Mouse (Mus musculus) embryonic facial prominence, embryonic 11.5 days (tissue): ENCODE results near the gene Gjd3. TPM values are rescaled to one million over a fixed set of nuclear protein-coding genes. Genes with fewer than 3 reads are reported as not detected.
A peak's percentile ranks its signal among the peaks of the same experiment; 100 is the strongest.
"Not testable (repeated sequence)": the region's sequence is repeated elsewhere in the genome, so short reads cannot be mapped to it uniquely, and the experiment has no call there.

ENCODE experiments used
- ATAC-seq: fragments of 200-750 bp; cut with Nextera tagmentation; replicated peaks from 2 replicates; pipeline ENCODE4 v1.8.0; 2017; ENCODE audit warnings: low read depth; ENCODE audit not compliant: insufficient number of reproducible peaks, low FRiP score, low TSS enrichment
- DNase-seq: peaks from one replicate; pipeline ENCODE4 v3.0.0-alpha.2; 2015; ENCODE audit warnings: low spot score
- H3K27ac ChIP-seq: fragments of 300-500 bp; sonication (generic); replicated peaks from 2 replicates; pipeline ENCODE4 v1.5.1; 2014; ENCODE audit warnings: mild to moderate bottlenecking, low read depth, low read length, control low read depth
- H3K27me3 ChIP-seq: fragments of 300-500 bp; sonication (generic); 2 replicates; pipeline ENCODE4 v1.6.1; 2014; ENCODE audit warnings: mild to moderate bottlenecking, low read length, moderate library complexity, mixed read lengths; ENCODE audit not compliant: control insufficient read depth, insufficient read depth
- H3K36me3 ChIP-seq: fragments of 300-500 bp; sonication (generic); replicated peaks from 2 replicates; pipeline ENCODE4 v1.6.1; 2014; ENCODE audit warnings: low read depth, mild to moderate bottlenecking, low read length, moderate library complexity, mixed read lengths; ENCODE audit not compliant: control insufficient read depth, insufficient read depth
- H3K4me1 ChIP-seq: fragments of 300-500 bp; sonication (generic); 2 replicates; pipeline ENCODE4 v1.6.1; 2014; ENCODE audit warnings: low read length, mixed read lengths; ENCODE audit not compliant: control insufficient read depth, insufficient read depth
- H3K4me2 ChIP-seq: fragments of 300-500 bp; sonication (generic); 2 replicates; pipeline ENCODE4 v1.6.1; 2014; ENCODE audit warnings: low read depth, mild to moderate bottlenecking, control low read depth, low read length, moderate library complexity
- H3K4me3 ChIP-seq: fragments of 300-500 bp; sonication (generic); 2 replicates; pipeline ENCODE4 v1.5.1; 2014; ENCODE audit warnings: low read depth, low read length, control low read depth
- H3K9ac ChIP-seq: fragments of 300-500 bp; sonication (generic); replicated peaks from 2 replicates; pipeline ENCODE4 v1.6.1; 2014; ENCODE audit warnings: mild to moderate bottlenecking, control low read depth, low read length
- H3K9me3 ChIP-seq: fragments of 300-500 bp; sonication (generic); replicated peaks from 2 replicates; pipeline ENCODE4 v1.6.1; 2016; ENCODE audit warnings: mild to moderate bottlenecking, low read length, inconsistent platforms, mixed read lengths; ENCODE audit not compliant: control insufficient read depth
- WGBS: fragments of 180-500 bp; shearing (Covaris S2); extraction: QIAGEN DNeasy Blood & Tissue Kit; methylation state at CpG from one replicate; pipeline ENCODE4 v1.1.7; 2014; 5-methylcytosine and 5-hydroxymethylcytosine counted together
- polyA plus RNA-seq: library from polyadenylated mRNA; unstranded; fragments of >200 nt; fragmentation: Nextera tagmentation; extraction: Ambion mirVana; gene quantifications from 2 replicates; pipeline ENCODE4 v1.2.1, GENCODE M21; 2014

Gjd3 gene
- polyA plus RNA-seq, 1 experiment from 2014 or later: 0.25 TPM

- no peaks in the 10 kb centered on the region for H3K9me3 ChIP-seq
- no peak overlapping the region for H3K27ac ChIP-seq
- no peak for DNase-seq
- H3K27me3 ChIP-seq: no peaks in the 10 kb centered on the region
- peaks cover 49% of the 10 kb centered on the region for H3K36me3 ChIP-seq
- no peak for ATAC-seq
- H3K9ac ChIP-seq: no peak overlapping the region
- H3K4me1 ChIP-seq: no peaks in the 10 kb centered on the region
- no peak overlapping the region for H3K4me2 ChIP-seq
- no peak overlapping the region for H3K4me3 ChIP-seq
- WGBS: 95% methylated on average over 7 of the region's 7 CpGs
Measured at GRCm38 (mm10) chr11:98995987-98996386, 13.2 kb upstream of the Gjd3 start.

- H3K4me3 ChIP-seq: no peak overlapping the region
- peaks cover 22% of the 10 kb centered on the region for H3K36me3 ChIP-seq
- no peaks in the 10 kb centered on the region for H3K9me3 ChIP-seq
- no peaks in the 10 kb centered on the region for H3K4me1 ChIP-seq
- no peak for DNase-seq
- no peak overlapping the region for H3K4me2 ChIP-seq
- no peaks in the 10 kb centered on the region for H3K27me3 ChIP-seq
- no peak for ATAC-seq
- WGBS: 84% methylated on average over 6 of the region's 6 CpGs
- no peak overlapping the region for H3K27ac ChIP-seq
- no peak overlapping the region for H3K9ac ChIP-seq
Measured at GRCm38 (mm10) chr11:98990866-98991265, 8.1 kb upstream of the Gjd3 start.

GRCm38 (mm10) chr11:98988260-98988659 lies 5.4 kb upstream of the Gjd3 start:
- not testable (repeated sequence) for H3K4me1 ChIP-seq, H3K9me3 ChIP-seq
- WGBS: 96% methylated on average over 4 of the region's 6 CpGs

GRCm38 (mm10) chr11:98985542-98985941 lies 2.7 kb upstream of the Gjd3 start:
- Histone ChIP-seq H3K4me1 (peaks cover 7% of the 10 kb centered on the region), H3K36me3 (no peaks in the 10 kb centered on the region), H3K9ac (no peak overlapping the region), H3K4me3 (no peak overlapping the region), H3K9me3 (no peaks in the 10 kb centered on the region), H3K4me2 (no peak overlapping the region), H3K27me3 (peaks cover 12% of the 10 kb centered on the region; the same call in 1 of the 2 replicates), H3K27ac (no peak overlapping the region)
- ATAC-seq (no peak), DNase-seq (no peak)
- WGBS: 90% methylated on average over 7 of the region's 7 CpGs

More at GRCm38 (mm10) chr11:98988260-98988659, 5.4 kb upstream of the Gjd3 start:
- not testable (repeated sequence) for H3K27me3 ChIP-seq, H3K36me3 ChIP-seq, H3K9ac ChIP-seq, H3K4me3 ChIP-seq, ATAC-seq, H3K27ac ChIP-seq, DNase-seq, H3K4me2 ChIP-seq

- no peak overlapping the region for H3K27ac ChIP-seq
- no peaks in the 10 kb centered on the region for H3K9me3 ChIP-seq
- peaks cover 12% of the 10 kb centered on the region; the same call in 1 of the 2 replicates for H3K27me3 ChIP-seq
- H3K4me3 ChIP-seq: no peak overlapping the region
- H3K9ac ChIP-seq: no peak overlapping the region
- no peak overlapping the region for H3K4me2 ChIP-seq
- H3K36me3 ChIP-seq: no peaks in the 10 kb centered on the region
- H3K4me1 ChIP-seq: peaks cover 7% of the 10 kb centered on the region
- no peak for DNase-seq
- 44% methylated on average over 8 of the region's 8 CpGs for WGBS
- ATAC-seq: no peak
Measured at GRCm38 (mm10) chr11:98983551-98983950, 735 bp upstream of the Gjd3 start.

GRCm38 (mm10) chr11:98981997-98982772 lies 631 bp downstream of the Gjd3 start:
- Histone ChIP-seq H3K27me3 (peaks cover 12% of the 10 kb centered on the region; the same call in 1 of the 2 replicates), H3K27ac (no peak overlapping the region), H3K9ac (peak overlapping the region; percentile 59), H3K4me2 (peak overlapping the region; percentile 99), H3K9me3 (no peaks in the 10 kb centered on the region), H3K36me3 (no peaks in the 10 kb centered on the region), H3K4me1 (peaks cover 7% of the 10 kb centered on the region), H3K4me3 (peak overlapping the region; percentile 62)
- DNase-seq: peak; percentile 80
- peak; percentile 45 for ATAC-seq
- WGBS: under 1% methylated on average over 90 of the region's 94 CpGs

GRCm38 (mm10) chr11:98981289-98981996 lies 1.4 kb downstream of the Gjd3 start:
- no peak overlapping the region for H3K27ac ChIP-seq
- peak overlapping the region; percentile 99 for H3K4me2 ChIP-seq
- H3K9ac ChIP-seq: peak overlapping the region; percentile 59; the same call in 1 of the 2 replicates
- H3K4me1 ChIP-seq: peaks cover 7% of the 10 kb centered on the region
- DNase-seq: no peak
- WGBS: 40% methylated on average over 20 of the region's 20 CpGs
- H3K4me3 ChIP-seq: peak overlapping the region; percentile 62
- H3K36me3 ChIP-seq: no peaks in the 10 kb centered on the region
- ATAC-seq: peak; percentile 32; the same call in 1 of the 2 replicates
- H3K27me3 ChIP-seq: peaks cover 12% of the 10 kb centered on the region; the same call in 1 of the 2 replicates
- H3K9me3 ChIP-seq: no peaks in the 10 kb centered on the region

GRCm38 (mm10) chr11:98979356-98979755 lies 3.5 kb downstream of the Gjd3 start:
- Histone ChIP-seq H3K27ac (no peak overlapping the region), H3K4me3 (no peak overlapping the region), H3K27me3 (peaks cover 12% of the 10 kb centered on the region; the same call in 1 of the 2 replicates), H3K9me3 (no peaks in the 10 kb centered on the region), H3K4me1 (peaks cover 7% of the 10 kb centered on the region), H3K36me3 (no peaks in the 10 kb centered on the region), H3K4me2 (no peak overlapping the region), H3K9ac (no peak overlapping the region)
- no peak for DNase-seq
- WGBS: 88% methylated on average over 4 of the region's 5 CpGs
- ATAC-seq: no peak
